Mouse (Mus musculus) frontal cortex, postnatal 10 days (tissue): ENCODE results near the gene Arrb1.
"Not testable (repeated sequence)": the region's sequence is repeated elsewhere in the genome, so short reads cannot be mapped to it uniquely, and the experiment has no call there.

ENCODE experiments used
- DNase-seq, 2 experiments: peaks; one replicate each; pipeline ENCODE4 v3.0.0; 2022; ENCODE audit warnings: low spot score in 2 of 2, mixed read lengths in 1 of 2

Arrb1 gene

DNA sequence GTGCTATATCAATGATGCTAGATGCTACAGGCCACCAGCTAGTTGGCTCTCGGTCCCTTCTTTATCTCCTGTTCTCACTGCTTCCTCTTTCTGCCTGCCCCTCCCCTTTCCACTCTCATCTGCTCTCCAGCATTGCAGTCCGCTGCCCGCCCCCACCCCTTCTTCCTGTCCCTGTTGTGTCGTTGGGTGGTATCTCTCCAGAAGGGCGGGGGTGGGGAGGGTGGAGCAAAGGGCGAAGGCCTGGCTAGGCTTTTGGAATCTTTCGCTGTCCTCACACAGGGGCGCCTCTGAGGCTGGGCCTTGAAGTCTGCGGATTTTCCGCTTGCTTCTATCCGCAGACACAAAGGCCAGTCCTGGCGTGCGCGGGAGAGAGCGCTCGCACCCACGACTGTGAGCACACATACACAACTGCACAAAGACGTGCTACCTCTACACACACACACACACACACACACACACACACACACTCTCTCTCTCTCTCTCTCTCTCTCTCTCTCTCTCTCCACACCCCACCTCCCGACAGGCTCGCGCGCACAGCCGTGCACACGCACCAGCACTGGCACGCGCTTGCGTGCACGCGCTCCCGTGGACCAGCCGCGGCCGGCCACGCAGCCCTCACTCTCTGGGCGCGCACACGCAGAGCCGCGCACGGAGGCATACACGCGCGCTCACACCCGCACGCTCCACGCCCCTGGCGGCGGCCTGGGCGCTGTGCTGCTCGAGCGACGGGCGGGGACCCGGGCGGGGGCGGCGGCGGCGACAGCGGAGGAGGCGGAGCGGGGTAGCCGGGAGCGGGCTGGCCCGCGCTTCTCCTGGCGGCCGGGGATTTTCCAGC, at the start of gene Arrb1:
Arrb1 (plus strand) TSS at position 566 of the 835 bp plus-strand sequence.
- peak; percentile 75 to 85 for DNase-seq

DNA sequence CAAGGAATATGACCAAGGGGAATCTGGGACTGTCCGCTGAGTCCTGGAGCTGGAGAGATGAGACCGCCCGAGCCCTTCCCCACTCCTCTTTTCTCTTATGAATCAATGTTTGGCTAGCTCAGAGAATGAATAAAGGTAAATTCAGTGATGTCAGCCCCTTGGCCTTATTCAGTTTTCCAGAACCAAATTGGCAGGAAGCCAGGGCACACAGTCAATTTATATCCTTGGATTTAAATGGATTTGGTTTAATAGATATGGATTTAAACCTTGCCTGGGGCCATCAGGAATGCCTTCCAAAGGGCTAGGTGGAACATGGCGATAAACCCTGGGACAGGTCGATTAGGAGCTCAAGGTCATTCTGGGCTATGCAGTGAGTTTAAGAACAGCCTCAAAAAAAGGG, 45.6 kb upstream of the Arrb1 start:
- DNase-seq, result no peak

DNA sequence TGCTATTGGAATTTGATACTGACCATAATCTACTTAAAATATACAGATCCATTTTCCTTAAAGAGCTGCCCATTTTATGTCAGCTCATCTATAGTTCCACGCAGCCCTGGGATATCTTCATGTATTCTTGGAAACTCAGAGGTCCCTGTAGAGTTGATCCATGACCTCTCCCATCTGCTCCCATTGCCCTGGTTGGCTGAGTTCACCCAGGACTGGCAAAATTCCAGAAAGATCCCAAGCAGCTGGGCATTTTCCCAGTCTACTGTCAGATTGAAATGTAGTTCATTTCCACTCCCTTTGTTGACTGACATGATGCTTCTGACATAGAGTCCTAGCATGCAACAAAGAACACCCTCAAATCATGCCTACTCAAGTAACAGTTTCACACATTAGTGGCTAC, 36.1 kb upstream of the Arrb1 start:
- DNase-seq, result no peak

DNA sequence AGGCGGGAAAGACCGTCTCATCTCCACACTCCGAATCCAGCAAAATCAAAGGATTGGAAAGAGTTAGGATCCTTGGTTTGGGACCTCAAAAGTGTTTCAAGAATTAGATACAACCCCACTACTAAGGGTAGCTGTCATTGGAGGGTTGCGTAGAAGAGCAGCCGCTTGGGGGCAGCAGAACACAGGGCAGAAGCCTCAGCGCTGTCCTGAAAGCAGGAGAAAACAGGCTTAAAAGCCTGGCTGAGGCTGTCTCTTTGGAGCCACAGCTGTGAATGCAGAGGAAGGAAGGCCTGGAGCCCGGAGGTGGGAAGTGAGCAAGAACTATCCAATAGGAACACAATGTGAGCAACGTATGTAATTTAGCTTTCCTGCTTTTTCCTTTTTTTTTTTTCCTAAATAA, 35.1 kb upstream of the Arrb1 start:
- peak; percentile 46 to 82 for DNase-seq

DNA sequence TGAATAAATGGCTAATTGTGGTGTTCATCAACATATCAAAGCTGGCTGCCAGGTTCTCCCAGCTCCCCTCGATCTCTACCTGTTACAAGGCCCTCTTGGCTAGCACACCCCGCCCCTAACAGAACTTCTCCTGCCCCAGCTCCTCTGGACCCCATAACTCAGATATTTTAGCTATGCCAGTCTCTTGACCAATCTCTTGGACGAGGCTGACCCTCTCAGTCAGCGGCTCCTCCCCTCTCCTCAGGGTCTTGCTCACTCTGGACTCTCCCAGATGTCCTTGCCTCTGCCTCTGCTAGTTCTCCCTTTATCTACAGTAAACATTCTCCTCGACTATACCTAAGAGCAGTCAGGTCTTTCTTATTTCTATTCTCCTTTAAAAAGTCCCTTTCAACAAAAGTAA, 34.6 kb upstream of the Arrb1 start:
- DNase-seq, result no peak

DNA sequence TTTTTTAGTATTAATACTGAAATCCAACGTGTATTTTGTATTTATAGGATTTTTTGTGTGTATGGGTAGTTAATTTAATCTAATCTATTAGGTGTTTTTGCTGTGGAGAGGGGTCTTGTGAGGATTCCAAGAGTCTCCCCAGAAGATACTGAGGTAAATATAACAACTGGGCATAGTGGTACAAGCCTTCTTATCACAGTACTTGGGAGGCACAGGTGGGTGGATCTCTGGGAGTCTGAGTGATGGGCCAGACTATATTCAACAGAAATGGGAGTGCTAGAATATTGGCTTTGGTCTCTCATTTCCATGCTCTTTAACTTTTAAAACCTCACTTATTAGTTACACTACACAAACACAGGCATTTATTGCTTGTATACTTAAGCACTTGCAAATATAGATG, 34.1 kb upstream of the Arrb1 start:
- DNase-seq, result no peak

DNA sequence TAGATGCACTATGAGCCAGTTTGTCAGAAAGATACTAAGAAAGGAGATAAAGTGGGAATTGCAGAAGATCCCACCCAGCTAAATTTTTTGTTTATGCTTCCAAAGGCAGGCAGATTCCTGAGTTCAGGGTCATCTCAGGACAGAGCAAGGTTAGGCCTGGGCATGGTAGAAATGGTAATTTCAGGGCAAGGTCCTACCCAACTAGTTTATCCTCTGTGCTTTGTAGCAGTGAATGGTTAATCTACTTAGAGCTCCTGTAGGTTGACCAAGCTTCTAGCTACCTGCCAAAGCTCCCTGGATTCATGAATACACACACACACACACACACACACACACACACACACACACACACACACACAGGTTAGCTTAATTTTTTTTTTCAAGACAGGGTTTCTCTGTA, 30.7 kb upstream of the Arrb1 start:
- DNase-seq, result no peak

DNA sequence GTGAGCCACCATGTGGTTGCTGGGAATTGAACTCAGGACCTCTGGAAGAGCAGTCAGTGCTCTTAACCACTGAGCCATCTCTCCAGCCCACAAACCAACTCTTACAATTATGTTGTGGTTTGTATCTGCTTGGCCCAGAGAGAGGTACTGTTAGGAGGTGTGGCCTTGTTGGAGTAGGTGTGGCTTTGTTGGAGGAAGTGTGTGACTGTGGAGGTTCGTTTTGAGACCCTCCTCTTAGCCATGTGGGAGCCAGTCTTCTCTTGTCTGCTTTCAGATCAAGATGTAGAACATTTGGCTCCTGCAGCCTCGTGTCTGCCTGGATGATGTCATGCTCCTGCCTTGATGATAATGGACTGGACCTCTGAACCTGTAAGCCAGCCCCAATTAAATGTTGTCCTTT, 27.1 kb upstream of the Arrb1 start:
- DNase-seq, result not testable (repeated sequence)

DNA sequence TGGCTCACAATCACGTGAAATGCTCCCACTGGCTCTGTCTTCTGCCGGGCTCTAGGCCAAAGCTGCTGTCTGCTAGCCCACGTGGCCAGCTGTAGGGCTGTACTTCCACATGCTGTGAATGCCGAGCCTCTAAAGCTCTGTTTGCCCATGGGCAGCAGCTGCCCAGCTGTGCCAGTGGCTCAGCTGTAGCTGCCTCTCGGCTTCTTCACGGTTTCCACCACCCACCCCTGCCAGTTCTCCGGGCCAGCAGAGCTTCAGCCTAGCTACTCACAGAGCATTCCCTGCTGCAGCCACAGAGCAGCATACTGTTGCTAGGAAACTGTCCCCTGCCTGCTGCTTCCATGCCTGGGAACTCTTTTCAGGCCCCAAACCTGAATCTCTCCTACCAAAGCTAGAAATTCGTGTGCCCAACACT, 25.2 kb upstream of the Arrb1 start:
- peak; percentile 51 to 64 for DNase-seq

DNA sequence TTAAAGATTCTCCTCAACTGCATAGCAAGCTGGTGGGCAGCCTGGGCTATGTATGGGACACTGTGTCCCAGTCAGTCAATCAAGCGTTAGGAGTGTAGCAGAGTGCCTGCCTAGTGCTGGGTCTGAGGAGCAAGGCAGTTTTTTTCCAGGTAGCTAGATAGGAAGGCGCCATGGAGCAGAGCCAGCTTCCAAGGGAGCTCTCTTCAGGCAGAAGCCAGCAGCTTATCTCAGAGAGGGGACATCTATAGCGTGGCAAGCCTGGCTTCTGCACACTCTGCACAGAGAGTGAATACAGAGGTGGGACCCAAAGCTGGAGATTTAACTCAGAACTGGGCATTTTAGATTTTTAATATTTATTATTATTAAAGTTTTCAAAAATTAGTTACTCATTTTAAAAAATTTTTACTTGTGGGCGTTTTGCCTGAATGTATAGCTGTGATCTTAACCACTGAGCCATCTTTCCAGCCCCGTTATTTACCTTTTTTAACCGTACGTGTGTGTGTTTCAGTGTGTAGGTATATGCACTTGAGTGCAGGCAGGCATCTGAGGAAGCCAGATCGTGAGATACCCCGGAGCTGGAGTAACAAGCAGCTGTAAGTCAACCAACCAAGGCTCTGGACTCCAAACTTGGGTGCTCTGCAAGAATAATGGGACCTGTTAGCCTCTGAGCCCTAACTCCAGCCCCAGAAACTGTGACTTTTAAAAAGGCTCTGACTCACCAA, 19.0 kb upstream of the Arrb1 start:
- no peak for DNase-seq

DNA sequence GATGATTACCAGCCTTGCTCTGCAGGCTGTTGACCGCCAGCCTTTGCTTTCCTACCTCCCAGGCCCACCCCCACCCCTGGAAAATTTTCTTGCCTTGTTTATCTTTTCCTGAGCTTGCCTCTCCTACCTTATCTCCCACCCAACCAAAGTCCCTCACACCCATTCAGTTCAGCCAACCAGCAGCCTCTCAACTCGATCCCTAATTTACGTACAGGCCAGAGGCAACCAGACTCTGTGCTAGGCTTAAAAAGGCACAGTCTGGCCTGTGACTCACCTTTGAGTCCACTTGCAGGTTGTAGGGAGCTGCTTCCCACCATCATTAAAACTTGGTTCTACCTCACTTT, 18.5 kb upstream of the Arrb1 start:
- no peak for DNase-seq

DNA sequence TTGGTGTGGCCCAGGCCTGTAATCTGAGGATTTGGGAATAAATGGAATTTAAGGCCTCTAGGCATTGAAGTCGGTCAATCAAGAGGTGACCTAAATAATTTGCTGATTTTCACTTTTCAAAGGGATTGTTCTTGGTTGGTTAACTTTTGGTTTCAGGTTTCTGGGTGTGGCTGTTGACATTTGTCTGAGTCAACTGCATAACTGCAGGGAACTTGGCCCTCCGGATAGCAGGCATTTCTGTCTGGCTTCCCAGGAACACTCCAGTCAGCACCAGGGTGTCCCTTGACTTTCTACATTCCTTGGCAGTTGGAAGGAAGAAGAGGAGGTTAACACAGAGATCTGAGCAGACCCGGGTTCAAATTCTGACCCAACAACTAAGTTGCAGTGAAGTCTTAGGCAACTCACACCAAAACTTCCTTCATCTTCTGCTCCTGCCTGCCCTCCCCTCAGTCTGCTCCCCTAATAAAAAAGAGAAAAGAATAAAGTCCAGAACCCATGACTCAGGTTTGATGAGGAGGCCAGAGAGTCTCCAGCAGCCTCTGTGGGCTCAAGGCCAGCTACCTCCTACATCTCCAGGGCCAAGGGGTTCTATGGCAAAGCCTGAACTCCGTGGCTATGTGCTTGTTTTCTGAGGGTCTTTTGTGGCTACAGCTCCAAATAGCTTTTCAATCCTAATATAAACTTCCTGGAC, 16.2 kb upstream of the Arrb1 start:
- no peak for DNase-seq

DNA sequence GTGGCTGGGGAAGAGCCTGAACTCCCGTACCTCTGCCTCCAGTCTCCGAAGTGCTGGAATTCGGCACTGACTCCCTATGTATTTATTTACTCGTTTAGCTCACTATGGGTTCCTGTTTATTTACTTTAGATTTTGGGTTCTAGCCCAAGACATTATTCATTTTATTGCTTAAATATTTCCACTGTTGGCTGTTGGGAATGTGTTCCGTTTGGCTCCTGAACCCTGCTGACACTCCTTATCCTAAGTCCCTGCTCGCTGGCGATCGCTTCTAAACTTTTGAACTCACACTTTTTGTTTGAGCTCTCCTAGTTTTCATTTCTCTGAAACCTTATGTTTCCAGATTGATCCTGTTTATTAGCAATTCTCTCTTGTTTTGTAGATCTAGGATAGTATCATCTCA, 12.1 kb upstream of the Arrb1 start:
- no peak for DNase-seq

DNA sequence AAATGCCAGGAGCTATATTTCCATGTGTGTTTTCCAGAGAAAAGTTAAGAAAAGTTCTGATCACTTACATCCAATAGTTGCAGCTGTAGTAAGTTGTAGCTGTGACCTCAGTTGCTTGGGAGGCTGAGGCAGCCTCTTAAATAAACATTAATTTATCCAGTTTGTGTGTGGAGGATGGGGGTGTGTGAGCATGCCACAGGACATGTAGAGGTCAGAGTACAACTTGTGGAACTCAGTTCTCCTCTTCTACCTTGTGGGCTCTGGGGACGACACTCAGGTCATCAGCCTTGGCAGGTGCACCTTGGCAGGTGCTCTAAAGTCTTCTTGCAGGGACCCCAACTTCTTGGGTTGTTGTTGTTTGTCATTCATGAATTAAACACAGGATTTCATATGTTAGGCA, 11.4 kb upstream of the Arrb1 start:
- DNase-seq, result no peak

DNA sequence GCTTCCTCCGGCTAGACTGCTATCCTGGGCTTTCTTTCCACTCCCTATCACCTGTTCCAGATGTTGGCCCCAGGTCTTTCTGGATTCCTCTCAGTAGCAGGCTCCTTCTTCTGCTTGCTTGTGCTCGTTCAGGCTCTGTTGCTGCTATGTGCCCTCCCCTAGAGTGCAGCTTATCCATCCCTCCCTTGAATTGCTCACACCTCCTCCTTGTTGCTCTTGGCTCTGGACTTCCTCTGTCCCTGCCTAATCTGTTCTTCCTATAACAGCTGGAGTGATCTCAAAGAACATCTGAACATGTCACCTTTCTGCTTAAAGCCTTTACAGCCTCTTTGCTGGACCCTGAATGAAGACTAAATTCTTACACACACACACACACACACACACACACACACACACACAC, 6.7 kb upstream of the Arrb1 start:
- no peak for DNase-seq

DNA sequence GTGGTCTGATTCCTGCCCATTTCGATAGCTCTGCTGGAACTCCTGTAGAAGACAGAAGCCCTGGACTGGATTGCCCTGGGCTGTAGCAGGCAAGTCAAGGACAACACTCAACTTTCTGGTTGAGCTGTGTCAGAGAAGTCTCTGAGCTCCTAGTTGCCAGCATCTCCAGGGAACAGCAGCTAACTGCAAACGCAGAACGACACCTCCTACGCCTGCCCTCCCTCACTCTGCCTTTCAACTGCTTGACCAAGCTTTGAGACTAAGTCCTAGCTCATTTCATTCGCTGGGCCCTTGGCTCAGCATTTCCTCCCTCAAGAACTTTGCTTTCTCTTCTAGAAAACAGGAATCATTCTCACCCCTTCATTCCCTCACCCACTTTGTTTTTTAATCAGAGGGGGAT, 5.9 kb upstream of the Arrb1 start:
- no peak for DNase-seq

DNA sequence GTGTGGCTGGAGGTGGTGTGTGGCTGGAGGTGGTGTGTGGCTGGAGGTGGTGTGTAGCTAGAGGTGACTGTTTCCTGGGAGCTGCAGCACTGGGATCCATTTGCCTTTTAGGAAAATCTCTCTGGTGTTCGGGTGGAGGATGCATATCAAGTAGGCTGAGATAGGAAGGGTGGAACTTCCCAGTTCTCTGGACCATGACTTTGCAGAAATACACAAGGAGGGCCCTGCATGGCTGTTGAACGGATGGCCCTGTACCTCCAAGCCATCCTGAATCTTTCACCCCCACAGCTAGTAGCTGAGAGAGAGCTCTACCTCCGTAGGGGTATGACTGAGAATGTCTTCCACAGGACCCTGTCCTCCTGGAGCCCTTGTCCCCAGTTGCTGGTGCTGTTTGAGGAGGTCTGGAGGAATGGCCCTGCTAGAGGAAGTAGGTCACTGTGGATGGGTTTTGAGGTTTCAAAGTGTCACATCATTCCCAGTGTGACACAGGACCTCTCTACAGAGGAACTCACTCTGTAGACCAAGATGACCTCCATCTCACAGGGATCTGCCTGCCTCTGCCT, 3.8 kb upstream of the Arrb1 start:
- no peak for DNase-seq

DNA sequence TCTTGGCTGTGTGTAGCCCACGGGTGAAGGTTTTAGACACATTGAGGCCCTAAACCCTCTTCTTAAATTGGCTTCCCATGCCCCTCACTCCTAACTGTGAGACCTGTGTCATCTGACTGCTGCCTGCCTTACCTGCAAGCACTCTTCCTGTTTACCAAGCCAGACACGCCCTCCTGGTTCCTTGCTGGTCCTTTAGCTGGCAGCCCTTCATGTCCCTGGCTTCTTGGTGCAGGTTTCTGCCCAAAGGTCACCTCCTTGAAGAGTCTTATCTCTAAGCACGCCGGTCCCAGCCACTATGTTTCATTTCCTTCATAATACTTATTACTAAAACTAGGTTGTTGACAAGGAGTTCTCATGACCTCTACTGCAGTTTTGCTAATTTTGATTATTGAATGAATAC, 2.7 kb upstream of the Arrb1 start:
- DNase-seq, result no peak

DNA sequence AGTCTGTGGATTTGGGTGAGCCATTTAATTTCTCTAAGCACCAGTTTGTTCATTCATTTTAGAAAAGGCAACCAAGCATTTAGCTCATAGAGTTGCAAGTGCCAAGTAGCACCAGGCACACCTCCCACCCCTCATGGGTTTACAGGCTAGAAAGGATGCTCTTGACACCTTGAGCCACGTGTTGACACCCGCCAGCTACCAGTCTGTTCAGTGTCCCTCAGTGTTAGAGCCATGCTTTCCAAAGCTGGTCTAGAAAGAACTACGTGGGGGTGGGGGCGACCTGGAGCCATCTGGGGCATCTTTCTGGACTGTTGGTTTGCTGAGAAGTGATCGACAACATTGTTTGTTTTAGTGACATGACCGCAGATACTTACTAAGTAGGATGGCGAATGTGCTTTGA, 1.7 kb upstream of the Arrb1 start:
- DNase-seq, result no peak

DNA sequence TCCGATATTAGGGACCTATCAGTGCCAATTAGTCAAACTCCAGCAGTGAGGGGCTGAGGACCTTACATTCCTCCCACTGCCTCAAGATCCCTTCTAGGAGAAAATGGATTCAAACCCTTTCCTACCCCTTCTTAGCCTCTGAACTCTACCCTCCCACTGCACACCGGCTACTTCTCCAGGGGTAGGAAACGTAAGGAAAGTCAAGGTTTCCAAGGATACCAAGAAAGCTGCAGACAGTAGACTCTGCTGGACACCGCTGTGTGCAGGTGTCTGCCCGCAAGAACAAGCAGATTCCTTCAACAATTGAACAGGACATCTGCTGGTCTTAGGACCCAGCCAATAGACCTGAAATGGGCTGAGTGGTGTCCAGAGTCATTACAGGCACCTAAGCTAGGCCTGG, 765 bp upstream of the Arrb1 start:
- no peak for DNase-seq

DNA sequence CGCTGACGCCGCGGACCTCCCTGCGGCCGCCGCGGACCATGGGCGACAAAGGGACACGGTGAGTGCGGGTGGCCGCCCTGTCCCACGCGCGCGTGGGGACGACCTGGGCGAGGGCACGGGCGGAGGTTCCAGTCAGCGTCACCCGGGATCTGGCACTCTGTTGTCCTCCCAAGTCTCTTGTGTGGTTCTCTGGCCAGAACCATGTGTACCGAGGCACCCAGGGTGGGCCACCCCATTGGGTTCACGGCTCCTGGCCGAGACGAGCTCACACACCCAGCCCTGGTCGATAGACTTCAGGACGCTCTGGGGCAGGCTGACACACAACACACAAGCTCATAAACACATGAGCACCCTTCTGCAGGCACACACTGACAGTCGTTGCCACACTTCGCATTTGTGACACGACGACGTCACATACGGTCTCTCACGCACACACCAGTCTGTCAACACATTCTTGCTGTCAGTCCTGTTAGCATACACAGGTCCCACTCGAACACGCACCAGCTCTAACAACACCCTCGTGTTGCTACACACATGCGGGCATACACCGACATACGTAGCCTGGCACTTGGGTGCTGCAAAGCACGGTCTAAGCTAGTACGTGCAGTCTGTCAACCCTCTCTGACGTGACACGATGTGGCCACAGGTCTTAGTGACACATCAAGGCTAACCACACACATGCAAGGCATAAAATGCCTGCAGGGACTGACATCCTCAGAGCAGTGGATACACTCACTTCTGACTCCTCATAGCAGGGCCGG, 655 bp downstream of the Arrb1 start:
- DNase-seq, result no peak
